Mouse (Mus musculus): ENCODE data around the gene Atp2a2.

The Atp2a2 gene

GRCm38 (mm10) chr5:122409692-122410645 is 92.1 kb downstream of the Atp2a2 start:
- no peak for DNase-seq (ENCODE audit: low read depth, low spot score)

GRCm38 (mm10) chr5:122405537-122405936 is 96.5 kb downstream of the Atp2a2 start:
- DNase-seq (ENCODE audit: low read depth, low spot score): no peak
